Mouse (Mus musculus) stomach, postnatal 0 days (tissue): Measurements from ENCODE around the gene Sema6d.

Source experiments
- CTCF ChIP-seq: IDR thresholded peaks from 2 replicates; pipeline ENCODE4 v1.5.1; 2016; ENCODE audit warnings: antibody characterized with exemption, low read depth, mild to moderate bottlenecking, moderate library complexity
- EP300 ChIP-seq: optimal IDR thresholded peaks from 2 replicates; pipeline ENCODE3; 2016; ENCODE audit warnings: antibody characterized with exemption

DNA sequence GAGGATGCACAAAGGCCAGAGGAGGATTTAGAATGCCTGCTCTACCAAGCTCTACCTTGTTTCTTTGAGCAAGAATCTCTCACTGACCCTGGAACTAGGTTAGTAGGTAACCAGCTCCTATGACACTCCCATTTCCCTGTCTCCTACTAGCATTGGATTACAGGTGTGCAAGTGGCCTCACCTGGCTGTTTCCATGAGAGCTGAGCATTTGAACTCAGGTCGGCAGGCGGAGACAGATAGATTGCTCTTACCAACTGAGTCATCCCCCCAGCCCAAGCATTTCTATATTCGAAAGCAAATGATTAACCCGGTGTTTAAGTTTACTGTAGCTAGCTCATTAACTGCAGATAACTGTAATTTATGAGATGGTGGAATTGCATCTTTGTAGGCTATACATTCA, 503.0 kb downstream of the Sema6d start:
- TF ChIP-seq EP300, result no peak
- TF ChIP-seq CTCF, result no peak
